In genomic region chr17:29725027-29725620, GRCm38 (mm10) we compare ENCODE assay signal across 11 mouse cellular contexts.
"Had no signal": no experiment of that assay in that cellular context is flagged by ENCODE, and none has a peak within 500 bp of the region (broad histone marks: within the 10 kb centered on the region; RNA-seq: fewer than 3 reads in every experiment).

No protein-coding gene starts in this region.

- H3K4me3 ChIP-seq: layer of hippocampus, adult 2 months; limb, embryonic 10.5 days; liver, embryonic 12.5 days; midbrain, embryonic 10.5 days; midbrain, embryonic 15.5 days had no signal

- H3K4me2 ChIP-seq: liver, embryonic 12.5 days; lung, embryonic 14.5 days; midbrain, embryonic 15.5 days had no signal

- ATAC-seq: liver, embryonic 12.5 days; midbrain, embryonic 15.5 days had no signal

- H3K36me3 ChIP-seq: limb, embryonic 10.5 days; liver, embryonic 12.5 days; midbrain, embryonic 10.5 days; midbrain, embryonic 15.5 days had no signal

- H3K9ac ChIP-seq: liver, embryonic 12.5 days; lung, embryonic 14.5 days; midbrain, embryonic 15.5 days had no signal

- H3K27me3 ChIP-seq: midbrain, embryonic 15.5 days had no signal

- H3K9me3 ChIP-seq: limb, embryonic 10.5 days; liver, embryonic 12.5 days; midbrain, embryonic 10.5 days; midbrain, embryonic 15.5 days had no signal

- H3K27ac ChIP-seq: layer of hippocampus, adult 2 months; limb, embryonic 10.5 days; liver, embryonic 12.5 days; midbrain, embryonic 10.5 days; midbrain, embryonic 15.5 days; stomach, postnatal 0 days had no signal

- DNase-seq: kidney, postnatal 25 days; lung, embryonic 14.5 days; lung, postnatal 10 days; lung, postnatal 4 days; thymus, postnatal 4 days had no signal
